Mouse (Mus musculus): Measurements from ENCODE around the gene Ube2i. TPM values are rescaled to one million over a fixed set of nuclear protein-coding genes. Genes with fewer than 3 reads are reported as not detected.
"Not testable (repeated sequence)": the region's sequence is repeated elsewhere in the genome, so short reads cannot be mapped to it uniquely, and the experiment has no call there.

Ube2i gene
- polyA plus RNA-seq, 1 experiment from 2014 or later, result 447 TPM

DNA sequence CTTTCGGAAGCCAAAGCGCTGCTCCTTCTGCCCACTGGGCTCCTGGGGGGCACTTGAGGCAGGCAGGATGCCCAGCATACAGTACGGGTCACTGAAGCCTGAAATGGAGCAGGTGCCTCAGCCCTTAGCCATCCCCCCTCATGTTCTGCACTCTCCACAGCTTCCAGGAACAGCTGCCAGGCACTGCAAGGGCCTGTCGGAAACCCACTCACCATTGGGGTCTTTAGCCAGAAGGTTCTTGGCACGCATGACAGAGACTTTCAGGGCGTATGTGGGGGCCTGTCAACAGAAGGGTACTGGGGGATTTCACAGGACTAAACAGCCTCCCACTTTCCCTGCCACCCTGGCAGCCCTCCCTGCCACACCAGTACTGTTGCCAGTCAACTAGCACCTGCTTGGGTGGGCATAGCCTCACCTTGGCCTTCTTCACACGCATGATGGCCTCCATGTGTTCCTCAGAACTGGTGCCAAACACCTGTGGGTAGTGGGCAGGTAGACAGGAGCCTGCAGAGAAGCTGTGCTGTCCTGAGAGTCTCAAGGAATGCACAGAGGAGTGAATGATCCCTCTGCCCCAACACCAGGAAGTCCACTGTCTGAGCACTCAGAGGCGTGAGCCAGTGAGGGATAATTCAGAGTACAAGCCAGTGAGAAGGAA lies 24.1 kb downstream of the Ube2i start:
- Histone ChIP-seq H3K9me3 (no peaks in the 10 kb centered on the region), H3K4me2 (no peak overlapping the region), H3K4me1 (replicated peaks) (peaks cover 35% of the 10 kb centered on the region), H3K27me3 (peaks cover 4% of the 10 kb centered on the region; the same call in 1 of the 2 replicates), H3K9ac (no peak overlapping the region), H3K36me3 (no peaks in the 10 kb centered on the region), H3K27ac (replicated peaks) (no peak overlapping the region), H3K4me3 (no peak overlapping the region)
- WGBS, result 66% methylated on average over 8 of the region's 8 CpGs
- no peak for ATAC-seq (ENCODE audit: low FRiP score, low read depth)

DNA sequence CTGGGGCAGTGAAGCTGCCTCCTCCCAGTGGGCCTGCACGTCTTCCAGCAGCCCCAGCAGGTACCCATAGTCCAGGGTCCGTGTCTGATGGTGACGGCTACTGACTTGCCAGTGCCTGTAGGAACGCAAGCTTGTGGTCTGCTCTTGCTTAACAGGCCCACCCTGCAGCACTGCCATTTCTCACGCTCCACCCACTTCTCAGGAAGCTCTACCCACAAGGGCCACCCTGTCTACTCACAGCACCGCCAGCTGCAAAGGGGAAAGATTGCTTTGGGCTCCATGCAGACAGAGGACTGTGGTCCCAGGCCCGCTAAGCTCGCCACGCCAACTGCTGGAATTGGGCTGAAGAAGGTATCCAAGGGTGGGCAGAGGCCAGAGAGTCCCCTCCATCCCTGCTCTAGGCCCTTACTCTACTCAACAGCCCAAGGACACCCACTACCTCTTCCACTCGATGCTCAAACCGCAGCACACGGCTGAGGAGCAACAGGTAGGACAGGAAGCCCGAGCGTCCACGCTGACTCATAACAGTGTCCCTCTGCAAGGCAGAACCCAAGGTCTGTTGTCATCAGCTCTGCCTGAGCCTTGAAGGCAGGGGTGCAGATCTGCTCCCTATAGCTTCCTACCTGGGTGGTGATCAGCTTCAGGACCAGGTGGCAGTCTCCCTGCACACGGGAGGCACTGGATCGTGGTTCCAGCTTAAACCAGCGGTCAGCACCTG lies 26.2 kb downstream of the Ube2i start:
- 85% methylated on average over 18 of the region's 18 CpGs for WGBS
- no peak for ATAC-seq (ENCODE audit: low FRiP score, low read depth)

DNA sequence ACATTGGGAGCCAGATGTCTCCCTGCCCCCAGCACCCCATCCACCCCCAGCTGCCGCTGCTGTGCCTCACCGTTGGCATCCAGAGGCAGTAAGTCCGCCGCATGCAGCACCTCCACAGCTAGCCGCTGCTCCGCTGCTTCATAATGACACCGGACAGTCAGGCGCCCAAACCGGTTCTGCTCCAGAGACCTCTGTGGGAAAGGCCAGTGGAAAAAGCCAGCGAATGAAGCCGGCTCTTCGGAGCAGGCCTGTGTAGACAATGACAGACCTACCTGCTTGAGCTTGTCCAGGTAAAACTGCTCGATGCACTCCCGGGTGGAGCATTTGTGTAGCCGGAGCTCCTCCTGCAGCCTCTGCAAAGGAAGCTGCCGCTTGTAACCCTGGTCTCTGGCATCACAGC lies 30.2 kb downstream of the Ube2i start:
- Histone ChIP-seq H3K27me3 (no peaks in the 10 kb centered on the region), H3K9me3 (no peaks in the 10 kb centered on the region), H3K4me2 (no peak overlapping the region), H3K4me1 (replicated peaks) (peaks cover 16% of the 10 kb centered on the region), H3K27ac (replicated peaks) (no peak overlapping the region), H3K9ac (no peak overlapping the region), H3K36me3 (peaks cover 22% of the 10 kb centered on the region), H3K4me3 (no peak overlapping the region)
- ATAC-seq (ENCODE audit: low FRiP score, low read depth), result no peak
- WGBS, result 87% methylated on average over 16 of the region's 16 CpGs

More for the DNA sequence above, 26.2 kb downstream of the Ube2i start:
- Histone ChIP-seq H3K9me3 (no peaks in the 10 kb centered on the region), H3K4me3 (no peak overlapping the region), H3K4me2 (no peak overlapping the region), H3K4me1 (replicated peaks) (peaks cover 16% of the 10 kb centered on the region), H3K36me3 (peaks cover 14% of the 10 kb centered on the region), H3K27ac (replicated peaks) (no peak overlapping the region), H3K27me3 (no peaks in the 10 kb centered on the region), H3K9ac (no peak overlapping the region)

DNA sequence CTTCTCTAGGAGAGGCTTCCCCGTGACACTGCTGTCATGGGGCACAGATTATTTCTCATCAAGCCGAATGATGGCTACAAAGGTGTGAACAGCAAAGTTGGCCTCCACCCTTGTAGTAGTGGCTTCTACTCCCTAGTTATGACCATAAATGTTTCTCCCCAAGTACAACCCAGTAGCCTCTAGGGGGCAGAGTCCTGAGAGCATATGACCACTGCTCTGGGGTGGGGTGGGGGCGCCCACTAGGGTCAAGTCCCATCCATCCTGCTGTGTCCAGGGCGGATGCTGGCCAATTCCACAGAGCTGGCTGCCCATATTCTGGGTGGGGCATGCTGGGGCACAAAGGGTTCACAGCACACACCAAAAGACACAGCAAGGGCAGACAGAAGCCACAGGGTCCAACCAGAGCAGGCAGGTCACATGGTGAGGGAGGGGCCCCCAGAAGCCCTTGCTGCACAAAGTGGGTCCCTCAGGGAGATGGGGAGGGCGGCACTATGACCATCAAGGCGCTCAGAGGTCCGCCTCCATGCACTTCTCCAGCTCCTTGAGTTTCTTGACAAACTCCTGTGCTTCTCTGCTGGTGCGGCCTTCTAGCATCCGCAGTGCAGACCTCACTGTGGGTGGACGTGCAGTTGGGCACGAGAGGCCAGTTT lies 31.2 kb downstream of the Ube2i start:
- Histone ChIP-seq H3K27ac (replicated peaks) (no peak overlapping the region), H3K4me1 (replicated peaks) (peaks cover 21% of the 10 kb centered on the region), H3K9me3 (no peaks in the 10 kb centered on the region), H3K4me3 (no peak overlapping the region), H3K27me3 (no peaks in the 10 kb centered on the region), H3K4me2 (no peak overlapping the region), H3K36me3 (peaks cover 22% of the 10 kb centered on the region), H3K9ac (no peak overlapping the region)
- no peak for ATAC-seq (ENCODE audit: low FRiP score, low read depth)
- 82% methylated on average over 11 of the region's 11 CpGs for WGBS

DNA sequence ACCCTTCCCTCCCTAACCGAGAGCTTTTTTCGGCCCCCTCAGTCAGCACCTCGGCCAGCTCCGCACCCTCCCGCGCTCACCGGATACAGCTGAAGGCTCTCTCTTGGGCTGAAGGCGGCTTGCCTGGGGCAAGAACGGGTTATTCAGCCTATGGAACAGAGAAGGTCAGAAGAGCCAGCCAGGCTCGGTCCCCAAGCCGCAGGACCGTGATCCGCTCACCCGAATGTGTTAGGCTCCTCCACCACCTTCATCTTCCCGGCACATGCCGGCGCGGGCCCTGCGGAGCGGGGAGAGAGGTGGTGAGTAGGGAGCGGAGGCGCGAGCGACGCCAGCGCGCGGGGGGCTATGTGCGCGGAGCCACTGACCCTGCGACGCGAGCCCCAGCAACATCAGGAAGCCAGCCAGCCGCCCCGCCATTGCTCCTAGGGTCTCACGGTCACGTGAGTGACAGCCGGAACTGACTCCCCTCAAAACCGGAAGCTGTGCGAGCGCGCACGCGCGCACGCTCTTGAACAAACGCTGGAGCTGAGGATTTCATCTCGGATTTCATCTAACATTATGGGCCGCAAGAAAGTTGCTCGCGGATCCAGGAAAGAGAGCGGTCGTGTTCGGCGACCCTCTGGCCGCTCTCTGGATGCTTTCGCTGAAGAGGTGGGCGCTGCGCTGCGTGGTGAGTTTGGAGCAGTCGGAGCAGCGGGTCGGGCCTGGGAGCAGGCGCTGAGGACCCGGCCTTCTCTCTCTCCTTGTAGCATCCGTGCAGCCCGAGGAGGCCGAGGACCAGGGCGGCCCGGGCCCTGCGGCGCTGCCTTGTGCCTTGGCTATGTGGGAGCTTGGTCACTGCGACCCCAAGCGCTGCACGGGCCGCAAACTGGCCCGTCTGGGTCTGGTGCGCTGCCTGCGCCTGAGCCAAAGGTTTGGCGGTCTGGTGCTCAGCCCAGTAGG lies 34.5 kb downstream of the Ube2i start, which contains the start of the genes Gnptg and Tsr3:
Gene Gnptg, minus strand, starts transcription at position 430 of the 942 bp plus-strand sequence.
Gene Tsr3, plus strand, starts transcription at position 476 of the 942 bp plus-strand sequence.
- H3K27ac ChIP-seq (replicated peaks), result peak within 1 kb of the TSS; percentile 73
- WGBS, result under 1% methylated on average over 79 of the region's 80 CpGs
- no peaks in the 10 kb centered on the region for H3K27me3 ChIP-seq
- peaks cover 28% of the 10 kb centered on the region for H3K4me1 ChIP-seq (replicated peaks)
- H3K36me3 ChIP-seq, result peaks cover 35% of the 10 kb centered on the region
- ATAC-seq (ENCODE audit: low FRiP score, low read depth), result peak; percentile 89
- H3K4me2 ChIP-seq, result peak within 1 kb of the TSS; percentile 94
- H3K9me3 ChIP-seq, result no peaks in the 10 kb centered on the region
- H3K4me3 ChIP-seq, result peak within 1 kb of the TSS; percentile 77
- peak within 1 kb of the TSS; percentile 72 for H3K9ac ChIP-seq

DNA sequence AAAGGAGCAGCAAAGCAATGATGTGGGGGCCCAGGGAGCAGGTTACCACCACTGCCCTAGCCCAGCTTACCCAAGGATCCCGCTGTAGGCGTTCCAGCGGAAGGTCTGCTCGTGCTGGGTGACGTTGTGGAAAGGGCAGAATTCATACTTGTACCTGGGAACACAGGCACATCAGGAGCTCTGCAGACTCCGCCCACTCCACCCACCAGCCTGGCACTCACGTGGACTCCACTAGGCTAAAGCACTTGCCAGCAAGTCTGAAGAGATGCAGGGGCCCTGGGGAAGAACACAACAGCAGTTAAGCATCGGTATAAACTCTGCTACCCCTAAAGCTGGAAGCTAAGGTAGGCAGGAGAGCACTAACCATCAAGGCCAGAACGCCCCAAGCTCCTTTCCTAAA lies 38.8 kb downstream of the Ube2i start:
- H3K36me3 ChIP-seq, result peaks cover 29% of the 10 kb centered on the region
- no peak overlapping the region for H3K9ac ChIP-seq
- no peak overlapping the region for H3K4me2 ChIP-seq
- no peak for ATAC-seq (ENCODE audit: low FRiP score, low read depth)
- no peaks in the 10 kb centered on the region for H3K9me3 ChIP-seq
- no peaks in the 10 kb centered on the region for H3K27me3 ChIP-seq
- WGBS, result 86% methylated on average over 9 of the region's 9 CpGs
- peaks cover 17% of the 10 kb centered on the region for H3K4me1 ChIP-seq (replicated peaks)
- H3K4me3 ChIP-seq, result no peak overlapping the region
- no peak overlapping the region for H3K27ac ChIP-seq (replicated peaks)

DNA sequence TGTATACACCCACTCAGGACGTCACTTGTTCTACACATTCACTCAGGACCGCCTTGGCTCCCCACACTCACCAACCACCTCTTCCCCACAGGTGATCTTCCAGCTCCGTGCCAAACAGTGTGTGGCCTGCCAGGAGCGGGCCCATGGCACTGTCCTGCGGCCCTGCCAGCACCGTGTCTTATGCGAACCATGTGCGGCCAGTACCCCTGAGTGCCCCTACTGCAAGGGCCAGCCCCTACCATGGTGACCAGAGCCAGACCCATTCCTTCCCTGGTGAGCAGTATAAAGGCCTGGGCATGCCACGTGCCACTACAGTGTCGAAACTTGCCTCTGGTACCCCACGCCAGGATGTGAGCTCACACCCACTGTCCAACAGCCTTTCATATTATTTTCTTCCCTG lies 42.8 kb downstream of the Ube2i start:
- H3K4me1 ChIP-seq (replicated peaks); H3K4me2 ChIP-seq; H3K27me3 ChIP-seq; H3K9ac ChIP-seq; H3K27ac ChIP-seq (replicated peaks); H3K9me3 ChIP-seq; H3K4me3 ChIP-seq: not testable (repeated sequence)
- WGBS, result 92% methylated on average over 7 of the region's 11 CpGs
- peaks cover 38% of the 10 kb centered on the region for H3K36me3 ChIP-seq
- ATAC-seq (ENCODE audit: low FRiP score, low read depth), result peak; percentile 81

DNA sequence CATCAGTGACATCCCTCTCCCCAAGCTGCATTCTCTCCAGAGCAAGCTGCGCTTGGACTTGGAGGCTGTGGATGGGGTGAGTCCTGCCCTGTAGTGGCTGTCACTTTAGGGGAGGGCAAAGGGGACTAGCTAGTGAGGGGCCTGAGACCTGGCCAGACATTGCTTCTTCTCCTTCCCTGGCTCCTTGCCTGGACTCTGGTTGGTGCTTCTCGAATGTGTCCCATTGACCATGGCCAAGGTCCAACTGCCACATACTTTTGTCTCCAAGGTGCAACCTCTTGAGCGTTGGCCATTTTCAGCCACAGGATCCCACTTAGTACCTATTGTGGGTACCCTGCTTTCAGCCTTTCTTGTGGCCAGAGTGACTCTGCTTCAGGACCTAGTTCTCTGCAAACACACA lies 43.7 kb downstream of the Ube2i start:
- no peak overlapping the region for H3K27ac ChIP-seq (replicated peaks)
- 92% methylated on average over 3 of the region's 3 CpGs for WGBS
- H3K9me3 ChIP-seq, result no peaks in the 10 kb centered on the region
- no peak for ATAC-seq (ENCODE audit: low FRiP score, low read depth)
- H3K4me2 ChIP-seq, result no peak overlapping the region
- H3K4me1 ChIP-seq (replicated peaks), result no peaks in the 10 kb centered on the region
- H3K9ac ChIP-seq, result no peak overlapping the region
- peaks cover 32% of the 10 kb centered on the region for H3K36me3 ChIP-seq
- H3K4me3 ChIP-seq, result no peak overlapping the region
- H3K27me3 ChIP-seq, result no peaks in the 10 kb centered on the region

DNA sequence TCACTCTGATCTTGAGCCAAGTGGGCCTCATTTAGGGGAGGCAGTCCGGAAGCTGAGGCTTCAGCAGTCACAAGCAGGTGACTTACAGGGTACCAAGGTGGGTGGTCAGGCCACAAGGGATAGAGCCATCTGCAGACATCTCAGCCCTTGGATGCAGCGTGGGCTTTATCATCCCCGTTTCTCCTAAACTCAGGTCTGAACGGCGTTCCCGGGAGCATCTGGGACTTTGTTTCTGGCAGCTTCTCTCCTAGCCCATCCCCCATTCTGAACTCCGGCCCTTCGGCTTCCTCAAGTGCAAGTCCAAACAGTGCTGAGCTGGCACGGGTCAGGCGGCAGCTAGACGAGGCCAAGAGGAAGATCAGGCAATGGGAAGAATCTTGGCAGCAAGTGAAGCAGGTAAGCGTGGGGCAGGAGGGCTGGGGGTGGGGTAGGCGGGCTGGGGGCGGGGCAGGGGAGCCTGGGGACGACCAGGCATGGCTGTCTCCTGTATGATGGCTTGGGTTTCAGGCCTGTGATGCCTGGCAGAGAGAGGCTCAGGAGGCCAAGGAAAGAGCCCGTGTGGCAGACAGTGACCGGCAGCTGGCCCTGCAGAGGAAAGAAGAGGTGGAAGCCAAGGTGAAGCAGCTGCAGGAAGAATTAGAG lies 44.3 kb downstream of the Ube2i start:
- H3K4me2 ChIP-seq; H3K27me3 ChIP-seq; H3K9me3 ChIP-seq; H3K4me1 ChIP-seq (replicated peaks); H3K27ac ChIP-seq (replicated peaks); H3K4me3 ChIP-seq; H3K9ac ChIP-seq: not testable (repeated sequence)
- ATAC-seq (ENCODE audit: low FRiP score, low read depth), result peak; percentile 61; the same call in 1 of the 2 replicates
- 80% methylated on average over 17 of the region's 17 CpGs for WGBS
- peaks cover 26% of the 10 kb centered on the region for H3K36me3 ChIP-seq

DNA sequence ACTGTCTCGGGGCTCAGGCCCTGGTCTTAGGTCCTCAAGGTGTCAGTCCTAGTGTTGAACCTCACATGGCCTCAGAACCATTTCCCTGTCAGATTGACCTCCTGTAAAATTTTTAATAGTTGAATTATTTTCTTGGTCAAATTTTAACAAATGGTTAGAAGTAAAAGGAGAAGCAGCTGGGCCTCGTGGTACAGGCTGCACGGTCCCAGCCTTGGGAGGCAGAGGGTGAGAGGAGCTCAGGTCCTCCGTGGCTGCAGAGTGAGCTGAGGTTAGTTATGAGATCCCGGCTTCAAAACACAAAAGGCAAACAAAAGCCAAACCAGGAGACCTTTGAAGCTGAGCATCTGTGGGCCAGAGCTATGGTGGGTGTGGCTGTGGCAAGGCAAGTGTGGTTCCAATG lies 46.4 kb downstream of the Ube2i start:
- Histone ChIP-seq H3K36me3 (peaks cover 18% of the 10 kb centered on the region), H3K27me3 (no peaks in the 10 kb centered on the region), H3K9ac (no peak overlapping the region), H3K4me1 (replicated peaks) (no peaks in the 10 kb centered on the region), H3K27ac (replicated peaks) (no peak overlapping the region), H3K4me3 (no peak overlapping the region), H3K9me3 (no peaks in the 10 kb centered on the region), H3K4me2 (no peak overlapping the region)
- ATAC-seq (ENCODE audit: low FRiP score, low read depth), result no peak
- WGBS, result 89% methylated on average over 5 of the region's 5 CpGs

DNA sequence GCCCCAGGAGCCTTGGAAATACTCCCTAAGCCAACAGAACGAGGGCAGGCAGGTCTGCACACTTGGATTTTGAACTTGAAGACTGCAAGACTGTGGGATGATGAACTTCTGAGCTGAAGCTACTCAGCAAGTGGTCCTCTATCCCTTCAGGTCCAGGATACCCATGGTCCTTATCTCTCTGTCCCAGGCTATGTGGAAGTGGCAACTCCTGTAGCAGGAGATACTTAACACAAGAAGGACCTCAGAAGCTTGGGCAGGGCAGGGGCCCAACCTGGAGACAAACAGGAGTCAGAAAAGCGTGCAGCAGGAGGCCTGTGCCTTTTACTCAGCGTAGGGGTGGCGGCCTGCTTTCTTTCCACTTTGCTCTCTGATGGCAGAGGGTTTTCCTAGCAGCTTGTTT lies 48.8 kb downstream of the Ube2i start:
- no peak overlapping the region for H3K27ac ChIP-seq (replicated peaks)
- H3K9me3 ChIP-seq, result no peaks in the 10 kb centered on the region
- no peak for ATAC-seq (ENCODE audit: low FRiP score, low read depth)
- H3K4me1 ChIP-seq (replicated peaks), result peaks cover 18% of the 10 kb centered on the region
- 82% methylated on average over 4 of the region's 4 CpGs for WGBS
- H3K4me2 ChIP-seq, result no peak overlapping the region
- no peak overlapping the region for H3K9ac ChIP-seq
- H3K27me3 ChIP-seq, result no peaks in the 10 kb centered on the region
- H3K4me3 ChIP-seq, result no peak overlapping the region
- peaks cover 9% of the 10 kb centered on the region; the same call in 1 of the 2 replicates for H3K36me3 ChIP-seq
